Mouse (Mus musculus) lung, embryonic 15.5 days (tissue): ENCODE results near the gene Olfr464. TPM values are rescaled to one million over a fixed set of nuclear protein-coding genes. Genes with fewer than 3 reads are reported as not detected.
A peak's percentile ranks its signal among the peaks of the same experiment; 100 is the strongest.

ENCODE experiments used
- ATAC-seq: fragments of 200-750 bp; cut with Nextera tagmentation; 2 replicates; pipeline ENCODE4 v1.8.0; 2017; ENCODE audit warnings: moderate number of reproducible peaks, borderline replicate concordance; ENCODE audit not compliant: low FRiP score, low TSS enrichment; ENCODE audit errors: extremely low read depth
- H3K27ac ChIP-seq: fragments of 300-500 bp; sonication (generic); 2 replicates; pipeline ENCODE4 v1.5.1; 2015; ENCODE audit warnings: moderate library complexity, mild to moderate bottlenecking, inconsistent platforms
- H3K27me3 ChIP-seq: fragments of 300-500 bp; sonication (generic); 2 replicates; pipeline ENCODE4 v1.6.1; 2015; ENCODE audit warnings: inconsistent platforms
- H3K36me3 ChIP-seq: fragments of 300-500 bp; sonication (generic); 2 replicates; pipeline ENCODE4 v1.6.1; 2015; ENCODE audit warnings: inconsistent platforms
- H3K4me1 ChIP-seq: fragments of 300-500 bp; sonication (generic); 2 replicates; pipeline ENCODE4 v1.6.1; 2015; ENCODE audit warnings: inconsistent platforms
- H3K4me2 ChIP-seq: fragments of 300-500 bp; sonication (generic); 2 replicates; pipeline ENCODE4 v1.6.1; 2015; ENCODE audit warnings: inconsistent platforms, mild to moderate bottlenecking, moderate library complexity
- H3K4me3 ChIP-seq: fragments of 300-500 bp; sonication (generic); 2 replicates; pipeline ENCODE4 v1.5.1; 2015; ENCODE audit warnings: mild to moderate bottlenecking, inconsistent platforms
- H3K9ac ChIP-seq: fragments of 300-500 bp; sonication (generic); 2 replicates; pipeline ENCODE4 v1.6.1; 2015; ENCODE audit warnings: inconsistent platforms
- H3K9me3 ChIP-seq: fragments of 300-500 bp; sonication (generic); 2 replicates; pipeline ENCODE4 v1.6.1; 2016; ENCODE audit warnings: inconsistent platforms
- WGBS: fragments of 180-500 bp; shearing (Covaris S2); methylation state at CpG from one replicate; pipeline ENCODE4 v1.1.7; 2015; 5-methylcytosine and 5-hydroxymethylcytosine counted together
- polyA plus RNA-seq: library from polyadenylated mRNA; unstranded; fragments of >200 nt; fragmentation: Nextera tagmentation; extraction: Ambion mirVana; gene quantifications from 2 replicates; pipeline ENCODE4 v1.2.1, GENCODE M21; 2015

Gene Olfr464
- not detected in 2 replicates for polyA plus RNA-seq

- H3K4me2 ChIP-seq, result no peak within 1 kb of the TSS
- no peak for ATAC-seq
- H3K9ac ChIP-seq, result no peak within 1 kb of the TSS
- WGBS, result 32% methylated on average over 5 of the region's 5 CpGs
- H3K36me3 ChIP-seq, result no peaks in the 10 kb centered on the region
- H3K4me1 ChIP-seq, result no peaks in the 10 kb centered on the region
- H3K9me3 ChIP-seq, result no peaks in the 10 kb centered on the region
- no peak within 1 kb of the TSS for H3K27ac ChIP-seq
- no peak within 1 kb of the TSS for H3K4me3 ChIP-seq
- no peaks in the 10 kb centered on the region for H3K27me3 ChIP-seq
Measured at GRCm38 (mm10) chr11:87920966-87921365, at the start of gene Olfr464. Gene Olfr464, minus strand, starts transcription at chr11:87920967.

GRCm38 (mm10) chr11:87968356-87969122 is 47.8 kb upstream of the Olfr464 start:
- H3K36me3 ChIP-seq, result no peaks in the 10 kb centered on the region
- 14% methylated on average over 16 of the region's 20 CpGs for WGBS
- no peak overlapping the region for H3K9ac ChIP-seq
- no peaks in the 10 kb centered on the region for H3K9me3 ChIP-seq
- H3K4me2 ChIP-seq, result peak overlapping the region; percentile 53
- H3K27me3 ChIP-seq, result peaks cover 5% of the 10 kb centered on the region; the same call in 1 of the 2 replicates
- ATAC-seq, result no peak
- no peak overlapping the region for H3K4me3 ChIP-seq
- no peak overlapping the region for H3K27ac ChIP-seq
- 0 out of 2 replicates have a peak, but pooled peaks cover 7% of the 10 kb centered on the region for H3K4me1 ChIP-seq

DNA sequence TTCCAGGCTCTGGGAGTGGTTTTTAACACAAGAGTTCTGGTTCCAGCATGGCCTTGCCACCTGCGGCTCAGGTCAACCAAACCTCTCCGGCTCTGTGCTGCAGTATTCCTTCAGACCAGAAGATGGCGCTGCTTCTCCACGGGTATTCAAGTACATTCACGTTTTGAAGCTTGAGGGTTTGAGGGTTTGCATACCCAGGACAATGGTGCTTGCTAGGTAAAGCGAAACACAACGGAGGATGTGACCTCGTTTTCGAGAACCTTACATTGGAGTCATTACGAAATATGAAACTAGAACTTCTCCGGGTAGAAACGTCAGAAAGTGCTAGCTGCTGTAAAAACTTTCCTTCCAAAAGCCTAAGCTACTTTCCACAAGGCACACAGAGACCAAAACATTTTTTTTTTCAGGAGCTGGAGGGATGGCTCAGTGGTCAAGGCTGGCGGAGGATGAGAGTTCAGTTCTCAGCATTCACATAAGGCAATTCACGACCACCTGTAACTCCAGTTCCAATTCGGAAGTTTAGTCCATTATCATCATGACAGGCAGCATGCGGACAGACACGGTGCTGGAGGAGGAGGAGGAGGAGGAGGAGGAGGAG is 47.0 kb upstream of the Olfr464 start:
- no peaks in the 10 kb centered on the region for H3K36me3 ChIP-seq
- H3K4me2 ChIP-seq, result peak overlapping the region; percentile 53
- no peaks in the 10 kb centered on the region for H3K9me3 ChIP-seq
- peak overlapping the region; percentile 25 for H3K4me3 ChIP-seq
- under 1% methylated on average over 17 of the region's 17 CpGs for WGBS
- 0 out of 2 replicates have a peak, but pooled peaks cover 7% of the 10 kb centered on the region for H3K4me1 ChIP-seq
- no peak overlapping the region for H3K27ac ChIP-seq
- no peak overlapping the region for H3K9ac ChIP-seq
- ATAC-seq, result no peak
- peaks cover 5% of the 10 kb centered on the region; the same call in 1 of the 2 replicates for H3K27me3 ChIP-seq

- WGBS, result 22% methylated on average over 10 of the region's 10 CpGs
Measured at GRCm38 (mm10) chr11:87966214-87966613, 45.4 kb upstream of the Olfr464 start.

GRCm38 (mm10) chr11:87965293-87965692 is 44.5 kb upstream of the Olfr464 start:
- Histone ChIP-seq H3K27me3 (peaks cover 5% of the 10 kb centered on the region; the same call in 1 of the 2 replicates), H3K4me2 (no peak overlapping the region)
- 28% methylated on average over 3 of the region's 3 CpGs for WGBS

More at GRCm38 (mm10) chr11:87966214-87966613, 45.4 kb upstream of the Olfr464 start:
- Histone ChIP-seq H3K9me3 (no peaks in the 10 kb centered on the region), H3K9ac (no peak overlapping the region), H3K27ac (no peak overlapping the region), H3K4me3 (no peak overlapping the region), H3K4me1 (0 out of 2 replicates have a peak, but pooled peaks cover 7% of the 10 kb centered on the region), H3K27me3 (peaks cover 5% of the 10 kb centered on the region; the same call in 1 of the 2 replicates), H3K4me2 (no peak overlapping the region), H3K36me3 (no peaks in the 10 kb centered on the region)
- no peak for ATAC-seq

GRCm38 (mm10) chr11:87957066-87957465 is 36.3 kb upstream of the Olfr464 start:
- Histone ChIP-seq H3K4me3 (no peak overlapping the region), H3K4me1 (no peaks in the 10 kb centered on the region), H3K27ac (no peak overlapping the region), H3K36me3 (no peaks in the 10 kb centered on the region), H3K9ac (no peak overlapping the region), H3K27me3 (no peaks in the 10 kb centered on the region), H3K4me2 (no peak overlapping the region), H3K9me3 (no peaks in the 10 kb centered on the region)
- no peak for ATAC-seq
- 34% methylated on average over 7 of the region's 7 CpGs for WGBS

More at GRCm38 (mm10) chr11:87965293-87965692, 44.5 kb upstream of the Olfr464 start:
- ATAC-seq, result no peak
- no peaks in the 10 kb centered on the region for H3K36me3 ChIP-seq
- H3K4me1 ChIP-seq, result 0 out of 2 replicates have a peak, but pooled peaks cover 7% of the 10 kb centered on the region
- H3K4me3 ChIP-seq, result no peak overlapping the region
- no peaks in the 10 kb centered on the region for H3K9me3 ChIP-seq
- no peak overlapping the region for H3K27ac ChIP-seq
- no peak overlapping the region for H3K9ac ChIP-seq

DNA sequence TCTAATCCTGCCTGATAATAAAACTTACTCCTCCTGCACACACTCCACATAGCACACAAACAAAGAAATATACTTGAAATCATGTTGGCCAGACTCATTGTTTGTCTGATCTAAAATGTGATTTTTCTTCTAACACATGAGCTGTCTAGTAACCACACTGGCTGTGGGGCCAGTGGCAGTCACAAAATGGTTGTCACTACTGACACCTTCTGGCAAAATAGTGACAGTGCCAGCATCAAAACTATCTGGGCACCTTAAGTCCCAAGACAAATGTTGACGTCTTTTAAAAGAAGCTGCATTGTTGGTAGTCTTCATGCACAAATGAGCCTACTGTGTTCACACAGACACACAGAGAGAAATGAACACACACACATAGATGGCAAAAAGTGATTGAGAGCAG is 34.4 kb upstream of the Olfr464 start:
- WGBS, result 11% methylated on average over 1 of the region's 1 CpGs
- Histone ChIP-seq H3K36me3 (no peaks in the 10 kb centered on the region), H3K9me3 (no peaks in the 10 kb centered on the region), H3K4me3 (no peak overlapping the region), H3K4me2 (no peak overlapping the region), H3K27ac (no peak overlapping the region), H3K9ac (no peak overlapping the region), H3K4me1 (no peaks in the 10 kb centered on the region), H3K27me3 (no peaks in the 10 kb centered on the region)
- ATAC-seq, result no peak

GRCm38 (mm10) chr11:87949990-87950389 is 29.2 kb upstream of the Olfr464 start:
- Histone ChIP-seq H3K27ac (no peak overlapping the region), H3K9me3 (no peaks in the 10 kb centered on the region), H3K36me3 (no peaks in the 10 kb centered on the region), H3K4me2 (no peak overlapping the region), H3K9ac (no peak overlapping the region), H3K4me1 (no peaks in the 10 kb centered on the region), H3K4me3 (no peak overlapping the region), H3K27me3 (peaks cover 4% of the 10 kb centered on the region; the same call in 1 of the 2 replicates)
- ATAC-seq, result no peak
- 3% methylated on average over 2 of the region's 2 CpGs for WGBS

DNA sequence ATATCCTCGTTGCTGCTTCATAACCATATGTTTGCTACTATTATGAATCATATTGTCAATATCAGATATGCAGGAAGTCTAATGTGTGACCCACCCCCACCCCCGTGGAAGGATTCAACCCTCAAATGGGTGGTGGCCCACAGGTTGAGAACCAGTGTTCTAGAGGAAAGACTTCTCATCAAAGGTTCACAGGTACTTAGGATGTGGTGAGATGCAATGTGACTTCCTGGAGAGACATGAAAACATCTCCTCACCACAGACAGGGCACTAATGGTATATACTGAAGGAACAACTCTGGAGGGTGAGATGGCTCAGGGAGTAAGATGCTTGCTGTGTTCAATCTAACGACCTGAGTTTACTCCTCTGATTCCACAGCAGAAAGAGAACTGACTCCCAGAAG is 14.7 kb upstream of the Olfr464 start:
- Histone ChIP-seq H3K27ac (no peak overlapping the region), H3K4me3 (no peak overlapping the region), H3K9ac (no peak overlapping the region), H3K27me3 (no peaks in the 10 kb centered on the region), H3K4me2 (no peak overlapping the region), H3K9me3 (no peaks in the 10 kb centered on the region), H3K4me1 (no peaks in the 10 kb centered on the region), H3K36me3 (no peaks in the 10 kb centered on the region)
- ATAC-seq, result no peak
- 61% methylated on average over 3 of the region's 3 CpGs for WGBS

DNA sequence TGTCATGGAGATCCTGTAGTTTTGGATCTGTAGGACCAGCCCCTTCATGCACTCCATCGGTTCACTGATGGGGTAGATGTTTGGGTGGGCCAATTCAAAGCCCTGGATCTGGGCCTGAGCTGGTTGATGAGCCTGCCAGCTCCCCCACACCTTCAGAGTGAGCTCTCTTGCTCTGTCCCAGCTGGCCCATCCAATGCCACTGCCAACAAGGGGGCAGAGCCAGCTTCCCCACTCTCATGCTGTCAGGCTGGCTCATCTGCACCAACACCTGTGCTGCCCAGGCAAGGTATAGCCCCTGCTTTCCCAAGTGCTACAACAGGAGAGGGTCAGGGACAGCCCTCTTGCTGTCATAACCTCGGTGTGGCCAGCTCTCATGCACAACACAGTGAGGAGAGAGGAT is 13.0 kb upstream of the Olfr464 start:
- WGBS, result 68% methylated on average over 2 of the region's 2 CpGs
- no peak overlapping the region for H3K9ac ChIP-seq
- H3K9me3 ChIP-seq, result no peaks in the 10 kb centered on the region
- H3K36me3 ChIP-seq, result no peaks in the 10 kb centered on the region
- H3K4me2 ChIP-seq, result no peak overlapping the region
- no peaks in the 10 kb centered on the region for H3K4me1 ChIP-seq
- ATAC-seq, result no peak
- H3K4me3 ChIP-seq, result no peak overlapping the region
- H3K27me3 ChIP-seq, result no peaks in the 10 kb centered on the region
- H3K27ac ChIP-seq, result no peak overlapping the region

DNA sequence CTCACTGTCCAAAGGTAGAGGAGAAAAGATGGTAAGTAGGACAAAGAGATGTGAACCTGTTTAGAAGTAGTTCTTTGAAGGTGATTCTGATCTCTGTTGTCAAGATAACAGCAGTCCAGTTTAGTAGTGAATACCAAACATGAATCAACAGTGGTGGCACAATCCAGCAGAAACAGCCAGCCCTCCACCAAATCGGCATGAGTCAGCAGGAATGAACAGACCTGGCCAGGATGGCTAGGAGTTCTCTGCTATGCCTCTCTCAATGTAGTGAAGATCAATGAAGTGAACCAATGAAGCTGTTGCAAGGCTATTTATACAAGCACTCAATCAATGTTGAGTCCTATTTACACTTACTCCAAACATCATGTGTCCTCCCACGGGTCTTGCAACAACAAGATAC is 9.6 kb upstream of the Olfr464 start:
- H3K4me3 ChIP-seq, result no peak overlapping the region
- H3K9ac ChIP-seq, result no peak overlapping the region
- WGBS, result 61% methylated on average over 2 of the region's 2 CpGs
- no peaks in the 10 kb centered on the region for H3K36me3 ChIP-seq
- ATAC-seq, result no peak
- H3K27me3 ChIP-seq, result no peaks in the 10 kb centered on the region
- H3K4me1 ChIP-seq, result no peaks in the 10 kb centered on the region
- H3K4me2 ChIP-seq, result no peak overlapping the region
- no peak overlapping the region for H3K27ac ChIP-seq
- no peaks in the 10 kb centered on the region for H3K9me3 ChIP-seq

GRCm38 (mm10) chr11:87920301-87920700 is 466 bp downstream of the Olfr464 start:
- Histone ChIP-seq H3K9me3 (no peaks in the 10 kb centered on the region), H3K4me1 (no peaks in the 10 kb centered on the region), H3K9ac (no peak overlapping the region), H3K27ac (no peak overlapping the region), H3K36me3 (no peaks in the 10 kb centered on the region), H3K4me3 (no peak overlapping the region), H3K27me3 (no peaks in the 10 kb centered on the region), H3K4me2 (no peak overlapping the region)
- WGBS, result 61% methylated on average over 2 of the region's 2 CpGs
- no peak for ATAC-seq
